Mouse (Mus musculus) right cerebral cortex, postnatal 25 days (tissue): ENCODE data around the gene Grap2.

ENCODE experiments used
- DNase-seq: peaks from one replicate; pipeline ENCODE4 v3.0.0; 2022

Grap2 gene

DNA sequence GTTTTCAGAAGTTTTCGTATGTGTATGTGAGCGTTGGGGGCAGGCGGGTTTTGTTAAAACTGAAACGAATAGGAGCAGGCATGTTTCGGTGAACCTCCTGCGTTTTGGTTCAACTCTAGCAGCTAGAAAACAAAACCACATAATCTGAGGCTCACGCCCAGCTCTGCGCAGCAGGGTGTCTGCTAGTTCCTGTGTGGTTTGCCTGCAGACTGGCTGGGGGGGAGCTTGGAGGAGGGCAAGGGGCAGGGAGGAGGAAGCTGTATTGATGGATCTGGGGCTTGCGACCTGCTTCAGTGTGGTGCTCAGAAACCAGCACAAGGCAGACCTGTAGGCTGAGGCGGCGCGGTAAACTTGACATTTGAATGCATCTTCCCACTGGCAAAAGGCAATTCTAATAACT, at the start of gene Grap2:
TSS of gene Grap2 (plus strand) at position 304 of the 400 bp plus-strand sequence.
- DNase-seq: no peak

- peak; percentile 48 for DNase-seq
Observed at GRCm38 (mm10) chr15:80529955-80530869, 42.2 kb upstream of the Grap2 start.

DNA sequence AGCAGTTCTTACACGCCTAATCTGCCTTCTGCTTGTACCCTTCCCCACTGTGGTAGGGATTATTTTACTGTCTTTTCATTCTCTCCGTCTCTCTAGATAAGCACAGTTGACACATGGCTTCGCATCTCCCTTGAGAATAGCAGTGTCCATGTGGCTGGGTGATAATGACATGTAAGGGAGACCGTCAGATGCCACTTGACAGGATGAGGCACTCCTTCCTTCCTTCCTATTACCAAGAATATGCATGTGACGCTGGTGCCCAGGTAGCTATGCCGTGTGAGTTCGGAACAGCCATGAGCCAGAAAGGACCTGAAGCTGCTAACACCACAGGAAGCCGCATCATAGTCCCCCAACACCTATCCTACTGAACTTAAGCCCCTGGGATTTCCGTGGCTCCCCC, 41.4 kb upstream of the Grap2 start:
- DNase-seq: no peak

- no peak for DNase-seq
Observed at GRCm38 (mm10) chr15:80532281-80533072, 39.9 kb upstream of the Grap2 start.

DNA sequence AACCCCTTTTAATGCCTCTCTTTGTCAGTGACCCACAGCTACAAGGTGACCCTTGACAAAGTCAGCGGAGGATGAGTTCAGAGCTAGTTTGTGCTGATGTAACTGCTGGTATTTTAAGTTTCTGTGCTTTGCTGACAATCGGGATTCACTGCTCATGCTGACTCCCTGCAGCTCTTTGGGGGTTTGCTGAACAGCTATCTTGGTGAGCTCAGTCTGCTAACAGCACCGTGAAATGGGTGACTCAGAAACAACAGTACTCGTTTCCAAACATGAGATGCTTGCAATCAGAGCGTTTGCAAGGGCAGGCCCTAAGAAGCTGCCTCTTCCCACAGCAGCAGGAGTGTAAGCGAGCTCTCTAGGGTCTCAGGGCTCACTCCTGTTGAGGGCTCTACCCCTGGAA, 39.1 kb upstream of the Grap2 start:
- DNase-seq: peak; percentile 36

DNA sequence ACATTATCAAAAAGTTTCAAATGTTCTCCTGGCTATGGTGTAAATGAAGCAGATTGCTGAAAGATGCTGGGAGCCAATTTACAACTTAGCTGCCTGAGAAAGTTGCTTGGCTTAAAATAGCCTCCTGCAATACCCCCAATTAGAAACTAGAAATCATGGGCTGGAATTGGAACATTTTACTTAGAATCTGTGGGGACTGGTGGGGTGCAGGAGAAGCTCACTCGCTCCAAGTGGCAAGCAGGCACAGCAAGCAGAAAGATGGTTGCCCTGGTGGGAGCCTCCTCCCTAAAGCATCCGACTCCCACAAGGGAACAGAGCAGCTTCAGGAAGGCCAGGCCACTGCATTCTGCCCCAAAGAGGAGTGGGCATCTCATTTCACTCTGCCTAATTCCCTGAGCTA, 36.3 kb upstream of the Grap2 start:
- DNase-seq: no peak

DNA sequence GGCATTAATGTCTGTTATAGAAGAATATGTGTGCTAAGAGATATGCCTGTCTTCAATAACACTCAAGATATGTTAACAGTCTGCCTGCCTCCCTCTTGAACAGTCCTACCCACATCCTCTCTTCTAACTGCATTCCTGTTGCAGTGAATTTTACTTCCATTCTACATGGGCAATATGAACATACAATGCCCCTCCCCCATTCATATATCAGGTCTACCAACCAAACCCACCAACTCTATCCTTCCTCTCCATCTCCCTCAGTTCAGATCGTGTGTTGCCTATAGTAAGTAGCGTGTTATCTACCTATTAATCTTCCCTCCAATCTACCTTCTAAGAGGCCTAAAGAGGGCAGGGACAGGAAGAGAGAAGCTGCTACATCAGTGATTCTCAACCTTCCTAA, 34.3 kb upstream of the Grap2 start:
- no peak for DNase-seq

DNA sequence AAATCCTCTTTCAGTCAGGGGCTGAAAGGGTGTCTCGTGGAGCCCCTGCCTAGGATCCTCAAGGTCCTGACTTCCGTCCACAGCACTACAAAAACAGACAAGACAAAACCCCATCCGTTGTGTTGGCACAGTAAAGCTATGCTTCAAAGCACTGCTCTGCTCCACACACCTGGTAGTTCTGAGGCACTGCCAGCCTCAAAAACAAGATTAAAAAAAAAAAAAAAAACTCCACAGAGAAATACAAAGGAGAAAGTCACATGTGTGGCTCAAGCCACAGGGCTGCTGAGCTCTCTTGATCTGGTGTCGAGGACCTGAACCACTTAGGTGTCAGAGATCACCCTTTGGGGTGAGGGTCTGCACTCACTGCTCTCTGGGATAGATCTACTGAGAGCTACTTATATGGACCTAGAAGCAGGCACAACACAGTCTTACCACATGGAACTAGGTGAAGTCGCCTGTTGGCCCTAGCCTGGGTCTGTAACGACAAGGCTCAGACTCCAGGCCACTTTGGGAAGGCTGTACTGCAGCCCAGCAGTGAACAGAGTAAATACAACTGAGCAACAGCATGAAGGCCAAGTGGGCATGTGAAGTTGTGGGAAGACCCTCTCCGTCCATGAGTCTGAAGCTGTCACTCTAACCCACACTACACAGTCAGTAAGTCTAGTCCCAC, 33.6 kb upstream of the Grap2 start:
- no peak for DNase-seq

DNA sequence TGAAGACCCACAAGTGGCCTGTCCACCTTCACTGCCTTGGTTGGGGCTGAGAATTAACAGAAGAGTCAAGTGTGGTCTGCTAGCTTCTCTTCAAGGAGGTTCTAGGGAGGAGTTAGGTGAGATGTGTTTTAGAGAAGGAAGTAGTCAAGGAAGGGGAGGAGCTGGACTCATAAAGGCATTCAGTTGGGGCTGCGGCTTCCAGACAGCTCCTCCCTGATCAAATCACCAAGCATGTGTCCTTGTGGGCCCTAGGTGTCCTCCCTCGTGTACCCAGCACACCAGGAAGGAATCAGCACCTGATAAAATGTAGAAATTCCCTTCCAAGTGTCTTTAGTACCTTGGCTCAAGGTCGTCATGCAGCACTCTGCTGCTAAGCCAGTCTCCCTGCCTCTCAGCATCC, 28.3 kb upstream of the Grap2 start:
- no peak for DNase-seq

DNA sequence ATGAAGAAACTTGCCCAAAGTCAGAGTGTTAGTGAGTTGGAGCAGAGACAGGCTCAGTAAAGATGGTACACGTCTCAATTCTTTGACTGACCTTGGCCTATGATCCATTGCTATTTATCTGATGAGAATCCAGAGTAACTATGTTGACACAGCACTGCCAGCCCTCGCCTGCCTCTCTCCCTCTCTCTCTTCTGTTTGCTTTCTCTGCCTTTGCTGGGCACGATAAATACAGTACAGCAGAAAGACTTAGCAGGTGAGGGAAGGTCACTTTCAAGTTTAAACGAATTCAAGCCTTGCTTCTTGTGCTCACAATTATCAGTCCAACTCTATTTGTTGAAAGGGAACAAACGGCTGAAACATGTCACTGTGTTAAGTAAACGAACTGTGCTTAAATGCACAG, 27.0 kb upstream of the Grap2 start:
- DNase-seq: no peak

DNA sequence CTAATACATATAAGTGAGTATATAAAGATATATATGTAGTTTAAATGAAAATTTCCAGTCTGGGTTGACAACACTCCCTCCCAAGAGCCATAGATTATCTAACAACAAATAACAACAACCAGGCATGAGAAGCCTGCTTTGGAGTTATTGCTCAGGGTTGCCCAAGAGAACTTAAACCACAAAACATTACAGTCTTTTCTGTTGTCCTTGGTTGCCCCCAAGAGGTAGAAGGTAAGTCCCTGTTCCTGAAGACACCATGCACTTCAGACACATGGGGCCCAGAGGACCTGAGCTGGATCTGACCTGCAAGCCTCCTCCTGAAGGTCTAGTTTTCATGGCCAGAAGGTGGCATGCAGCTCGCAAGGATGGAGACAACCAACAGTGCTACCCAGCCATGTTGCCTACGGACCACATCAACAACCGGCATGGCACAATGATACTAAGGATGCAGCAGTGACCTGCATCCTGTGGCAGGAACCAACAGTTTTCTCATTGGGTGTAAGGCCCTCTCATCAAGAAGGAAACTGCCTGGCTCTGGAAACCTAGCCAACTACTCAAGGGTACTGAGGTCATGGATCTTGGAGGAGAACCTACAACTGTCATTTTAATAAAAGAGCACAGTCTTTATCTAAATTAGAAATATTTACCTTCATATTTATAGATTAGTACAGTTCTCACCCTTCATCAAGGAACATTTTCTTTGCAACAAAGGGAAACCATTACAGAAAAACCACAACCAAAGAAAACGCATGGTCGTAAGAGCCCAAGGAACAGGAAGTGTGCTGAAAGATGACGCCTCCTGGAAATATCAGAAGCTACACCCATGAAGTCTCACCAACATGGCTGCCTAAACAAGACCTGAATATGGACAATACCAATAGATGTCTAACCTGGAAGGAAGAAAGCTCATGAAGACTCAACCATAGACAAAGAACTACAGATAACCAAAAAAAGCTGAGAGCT, 17.3 kb upstream of the Grap2 start:
- no peak for DNase-seq

DNA sequence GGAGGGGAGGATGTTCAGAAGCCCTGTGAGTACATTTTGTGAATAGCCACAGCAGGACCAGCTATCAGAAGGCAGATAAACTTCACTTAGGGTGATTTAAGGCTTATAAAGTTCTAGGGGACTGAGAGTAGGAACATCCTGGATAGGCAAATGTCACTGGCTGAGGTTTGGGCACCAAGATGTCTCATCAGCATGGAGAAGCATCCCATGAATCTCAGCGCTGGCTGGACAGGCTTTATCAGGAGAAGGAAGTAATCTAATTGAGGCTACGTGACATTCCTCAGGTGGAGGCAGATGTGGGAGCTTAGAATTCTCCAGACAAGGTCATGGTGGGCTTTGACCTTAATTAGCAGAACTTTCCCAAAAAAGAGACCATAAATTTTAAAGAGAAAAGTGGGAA, 16.4 kb upstream of the Grap2 start:
- no peak for DNase-seq

GRCm38 (mm10) chr15:80557745-80558144, 14.6 kb upstream of the Grap2 start:
- DNase-seq: no peak

GRCm38 (mm10) chr15:80559534-80559933, 12.9 kb upstream of the Grap2 start:
- DNase-seq: no peak

- no peak for DNase-seq
Observed at GRCm38 (mm10) chr15:80559978-80560377, 12.4 kb upstream of the Grap2 start.

- no peak for DNase-seq
Observed at GRCm38 (mm10) chr15:80560646-80561580, 11.5 kb upstream of the Grap2 start.

DNA sequence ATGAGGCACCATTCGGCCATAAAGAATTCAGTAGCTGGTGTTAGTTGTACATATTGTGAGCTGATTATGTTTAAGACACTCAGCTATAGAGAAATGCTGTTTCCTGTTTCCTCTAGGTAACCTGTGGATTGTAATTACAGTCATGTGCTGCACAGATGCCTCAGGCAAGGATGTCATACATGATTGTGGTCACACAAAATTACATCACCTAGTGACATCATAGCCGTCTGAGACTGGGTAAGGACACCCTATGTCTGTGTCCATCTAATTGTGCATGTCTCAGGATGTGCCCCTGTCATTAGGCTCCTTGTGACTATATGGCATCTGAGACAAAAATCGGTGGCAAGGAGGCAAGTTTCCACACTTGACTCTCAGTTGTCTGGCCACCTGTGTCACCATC, 9.9 kb upstream of the Grap2 start:
- DNase-seq: no peak

DNA sequence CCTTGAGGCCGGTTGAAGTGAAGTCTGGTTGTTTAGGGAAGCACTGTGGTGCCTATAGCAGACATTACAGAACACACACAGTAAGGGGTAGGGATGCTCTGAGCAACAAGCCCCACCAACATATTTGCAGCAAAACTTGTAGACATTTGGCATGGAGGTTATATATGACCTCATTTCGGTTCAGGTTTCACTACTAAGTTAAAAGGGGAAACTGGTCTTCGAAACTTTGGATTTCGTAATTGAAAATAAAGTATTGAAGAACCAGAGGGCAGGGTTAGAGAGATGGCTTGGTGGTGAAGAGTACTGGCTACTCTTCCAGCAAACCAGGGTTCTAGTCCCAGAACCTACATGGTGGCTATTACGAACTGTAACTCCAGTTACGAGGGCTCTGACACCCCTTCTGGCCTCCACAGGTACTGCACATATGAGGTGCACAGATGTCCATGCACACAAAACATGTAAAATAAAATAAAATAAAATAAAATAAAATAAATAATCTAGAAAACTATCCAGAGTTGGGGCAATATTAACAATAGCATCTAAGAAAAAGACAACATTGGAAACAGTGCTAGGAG, 8.7 kb upstream of the Grap2 start:
- DNase-seq: no peak

DNA sequence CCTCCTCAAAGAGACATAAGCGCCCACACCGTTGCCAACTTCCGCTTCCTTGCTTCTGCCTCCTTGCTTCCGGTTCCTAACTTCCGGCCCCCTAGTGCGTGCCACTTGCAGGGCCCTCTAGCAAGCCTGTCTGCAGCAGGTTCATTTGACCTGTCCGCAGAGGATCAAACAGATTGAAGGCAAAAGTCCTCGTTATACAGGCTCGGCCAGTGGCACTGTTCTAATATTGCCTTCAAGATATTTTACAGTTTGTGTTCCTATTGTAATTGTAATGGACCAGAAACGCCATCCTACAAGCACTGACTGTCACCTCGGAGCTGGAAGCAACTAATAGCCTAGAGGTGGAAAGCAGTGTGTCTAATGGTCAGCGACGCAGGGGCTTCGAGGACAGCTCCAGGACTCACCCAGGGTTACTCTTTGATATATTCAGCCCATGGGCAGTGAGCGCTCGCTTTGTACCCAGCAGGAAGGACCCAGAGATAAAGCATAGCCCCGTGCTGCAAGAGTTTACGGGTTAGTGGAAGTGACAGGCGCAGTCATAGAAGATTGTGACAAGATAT, 7.2 kb upstream of the Grap2 start, which contains the start of gene Enthd1:
TSS of gene Enthd1 (minus strand) at position 51 of the 560 bp plus-strand sequence.
- DNase-seq: no peak

DNA sequence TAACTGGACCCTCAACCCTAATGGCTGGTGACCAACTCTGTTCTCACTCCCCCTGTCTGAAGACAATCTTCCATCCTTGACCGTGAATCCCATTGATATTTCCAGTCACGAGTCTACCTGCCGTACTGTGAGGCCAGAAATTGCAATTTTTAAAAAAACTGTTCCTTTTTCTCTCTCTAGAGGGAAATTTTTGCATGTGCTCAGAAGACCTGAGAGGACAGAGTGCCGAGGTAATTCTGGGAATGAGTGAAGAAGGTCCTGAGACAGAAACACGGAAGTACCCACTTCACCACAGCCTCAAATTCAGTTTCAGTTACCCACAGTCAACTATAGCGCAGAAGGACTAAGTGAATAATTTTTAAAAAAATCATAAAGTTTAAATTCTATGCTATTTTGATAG, 5.7 kb upstream of the Grap2 start:
- DNase-seq: no peak
